Mouse (Mus musculus): ENCODE data around the gene Aldh9a1. TPM values are rescaled to one million over a fixed set of nuclear protein-coding genes. Genes with fewer than 3 reads are reported as not detected.
A peak's percentile ranks its signal among the peaks of the same experiment; 100 is the strongest.

Gene Aldh9a1
- polyA plus RNA-seq, 1 experiment from 2014 or later: 26.5 TPM

DNA sequence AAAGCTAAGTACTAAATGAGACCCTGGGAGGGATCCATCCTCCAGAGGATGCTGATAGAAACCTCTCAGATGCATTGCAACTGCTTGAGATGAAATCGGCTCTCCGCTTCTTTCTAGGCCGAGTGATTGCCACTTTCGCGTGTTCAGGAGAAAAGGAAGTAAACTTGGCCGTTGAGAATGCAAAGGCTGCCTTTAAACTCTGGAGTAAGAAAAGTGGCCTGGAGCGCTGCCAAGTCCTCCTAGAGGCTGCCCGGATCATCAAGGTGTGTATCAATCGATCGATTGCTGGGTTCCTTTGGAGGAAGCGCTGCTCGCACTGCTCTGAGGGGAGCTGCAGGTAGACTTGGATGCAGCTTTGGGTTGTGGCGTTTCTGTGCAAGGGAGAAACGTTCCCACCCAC is 2.6 kb downstream of the Aldh9a1 start:
- peaks cover 28% of the 10 kb centered on the region for H3K36me3 ChIP-seq (ENCODE audit: control insufficient read depth, insufficient read depth, low read length)
- H3K4me1 ChIP-seq (ENCODE audit: control insufficient read depth in 2 of 2, insufficient read depth in 2 of 2, low read length in 2 of 2): no peaks in the 10 kb centered on the region
- H3K27ac ChIP-seq (replicated peaks in 1 of 2; ENCODE audit: control insufficient read depth in 1 of 2, insufficient read depth in 1 of 2, low read depth in 2 of 2, low read length in 2 of 2): no peak overlapping the region
- no peaks in the 10 kb centered on the region for H3K9me3 ChIP-seq (ENCODE audit: control insufficient read depth, low read length)
- no peaks in the 10 kb centered on the region for H3K27me3 ChIP-seq (ENCODE audit: control insufficient read depth, insufficient read depth, low read length)
- 88% methylated on average over 14 of the region's 14 CpGs for WGBS
- no peak overlapping the region for H3K4me3 ChIP-seq (ENCODE audit: control insufficient read depth in 1 of 2, insufficient read depth in 1 of 2, low read depth in 1 of 2, low read length in 2 of 2)
- ATAC-seq (ENCODE audit: insufficient number of reproducible peaks, insufficient read depth, low FRiP score, low read depth): no peak
- no peak overlapping the region for H3K4me2 ChIP-seq (ENCODE audit: low read length)
- H3K9ac ChIP-seq (ENCODE audit: low read length): no peak overlapping the region

DNA sequence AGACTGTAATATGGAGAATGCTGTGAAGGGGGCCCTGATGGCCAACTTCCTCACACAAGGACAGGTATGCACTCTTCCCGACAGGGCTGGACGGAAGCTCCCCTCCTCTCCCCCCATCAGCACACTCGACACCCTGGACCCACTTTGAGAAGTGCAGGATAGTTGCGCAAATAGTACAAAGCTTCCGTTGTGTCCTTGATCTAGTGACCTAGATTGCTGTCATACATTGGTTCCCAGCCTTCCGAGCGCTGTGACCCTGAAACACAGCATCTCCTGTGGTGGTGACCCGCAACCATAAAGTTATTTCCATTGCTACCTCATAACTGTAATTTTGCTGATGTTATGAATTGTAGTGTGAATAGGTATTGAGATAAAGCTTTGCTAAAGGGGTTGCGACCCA is 7.6 kb downstream of the Aldh9a1 start:
- H3K4me1 ChIP-seq (ENCODE audit: control insufficient read depth in 2 of 2, insufficient read depth in 2 of 2, low read length in 2 of 2): no peaks in the 10 kb centered on the region

DNA sequence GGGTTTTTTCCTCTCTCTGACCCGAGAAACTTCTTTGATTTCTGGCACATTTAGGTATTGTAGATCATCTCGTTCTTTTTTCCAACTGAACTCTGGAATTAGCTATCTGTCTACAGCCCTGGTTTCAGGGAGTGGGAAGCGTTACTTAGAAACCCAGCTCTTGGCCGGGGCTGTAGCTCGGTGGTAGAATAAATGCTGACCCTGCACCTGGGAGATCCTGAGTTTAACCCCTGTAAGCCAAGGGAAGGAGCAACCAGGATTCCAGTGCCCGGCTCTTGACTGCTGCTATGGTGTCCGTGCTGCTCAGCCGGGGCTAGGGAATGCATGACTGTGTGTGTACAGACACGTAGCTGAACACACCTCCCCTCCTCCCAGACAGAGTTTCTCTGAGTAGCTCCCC is 8.9 kb downstream of the Aldh9a1 start:
- Histone ChIP-seq H3K4me1 (ENCODE audit: control insufficient read depth in 2 of 2, insufficient read depth in 2 of 2, low read length in 2 of 2) (no peaks in the 10 kb centered on the region), H3K27ac (replicated peaks in 1 of 2; ENCODE audit: control insufficient read depth in 1 of 2, insufficient read depth in 1 of 2, low read depth in 2 of 2, low read length in 2 of 2) (no peak overlapping the region), H3K36me3 (ENCODE audit: control insufficient read depth, insufficient read depth, low read length) (peaks cover 73% of the 10 kb centered on the region), H3K4me2 (ENCODE audit: low read length) (no peak overlapping the region), H3K4me3 (ENCODE audit: control insufficient read depth in 1 of 2, insufficient read depth in 1 of 2, low read depth in 1 of 2, low read length in 2 of 2) (no peak overlapping the region), H3K9ac (ENCODE audit: low read length) (no peak overlapping the region), H3K27me3 (ENCODE audit: control insufficient read depth, insufficient read depth, low read length) (no peaks in the 10 kb centered on the region), H3K9me3 (ENCODE audit: control insufficient read depth, low read length) (no peaks in the 10 kb centered on the region)
- no peak for ATAC-seq (ENCODE audit: insufficient number of reproducible peaks, insufficient read depth, low FRiP score, low read depth)
- WGBS: 87% methylated on average over 9 of the region's 9 CpGs

More for the DNA sequence above, 7.6 kb downstream of the Aldh9a1 start:
- Histone ChIP-seq H3K36me3 (ENCODE audit: control insufficient read depth, insufficient read depth, low read length) (peaks cover 63% of the 10 kb centered on the region), H3K4me3 (ENCODE audit: control insufficient read depth in 1 of 2, insufficient read depth in 1 of 2, low read depth in 1 of 2, low read length in 2 of 2) (no peak overlapping the region), H3K27me3 (ENCODE audit: control insufficient read depth, insufficient read depth, low read length) (no peaks in the 10 kb centered on the region), H3K4me2 (ENCODE audit: low read length) (no peak overlapping the region), H3K27ac (replicated peaks in 1 of 2; ENCODE audit: control insufficient read depth in 1 of 2, insufficient read depth in 1 of 2, low read depth in 2 of 2, low read length in 2 of 2) (no peak overlapping the region), H3K9ac (ENCODE audit: low read length) (no peak overlapping the region), H3K9me3 (ENCODE audit: control insufficient read depth, low read length) (no peaks in the 10 kb centered on the region)
- 88% methylated on average over 9 of the region's 9 CpGs for WGBS
- ATAC-seq (ENCODE audit: insufficient number of reproducible peaks, insufficient read depth, low FRiP score, low read depth): no peak

DNA sequence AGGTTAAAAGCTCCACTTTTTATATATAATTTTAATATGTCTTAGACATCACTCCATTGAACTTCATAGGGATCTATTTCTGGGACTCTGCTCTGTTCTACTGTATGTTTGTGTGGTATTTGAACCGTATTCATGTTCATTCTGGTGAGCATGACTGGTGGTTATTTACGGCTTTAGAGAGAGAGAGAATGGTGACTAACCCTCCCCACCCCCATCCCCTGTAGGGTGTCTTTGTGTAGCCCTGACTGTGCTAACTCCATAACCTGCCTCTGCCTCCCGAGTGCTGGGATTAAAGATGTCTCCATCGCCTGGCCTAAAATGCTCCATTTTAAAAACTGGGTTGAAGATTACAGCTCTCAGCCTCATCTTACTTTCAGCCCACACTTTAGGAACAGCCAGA is 10.5 kb downstream of the Aldh9a1 start:
- no peaks in the 10 kb centered on the region for H3K9me3 ChIP-seq (ENCODE audit: control insufficient read depth, low read length)
- no peak overlapping the region for H3K4me2 ChIP-seq (ENCODE audit: low read length)
- no peaks in the 10 kb centered on the region for H3K27me3 ChIP-seq (ENCODE audit: control insufficient read depth, insufficient read depth, low read length)
- H3K4me1 ChIP-seq (ENCODE audit: control insufficient read depth in 2 of 2, insufficient read depth in 2 of 2, low read length in 2 of 2): no peaks in the 10 kb centered on the region
- 90% methylated on average over 4 of the region's 4 CpGs for WGBS
- H3K27ac ChIP-seq (replicated peaks in 1 of 2; ENCODE audit: control insufficient read depth in 1 of 2, insufficient read depth in 1 of 2, low read depth in 2 of 2, low read length in 2 of 2): no peak overlapping the region
- no peak for ATAC-seq (ENCODE audit: insufficient number of reproducible peaks, insufficient read depth, low FRiP score, low read depth)
- H3K36me3 ChIP-seq (ENCODE audit: control insufficient read depth, insufficient read depth, low read length): peaks cover 60% of the 10 kb centered on the region
- no peak overlapping the region for H3K9ac ChIP-seq (ENCODE audit: low read length)
- H3K4me3 ChIP-seq (ENCODE audit: control insufficient read depth in 1 of 2, insufficient read depth in 1 of 2, low read depth in 1 of 2, low read length in 2 of 2): no peak overlapping the region

DNA sequence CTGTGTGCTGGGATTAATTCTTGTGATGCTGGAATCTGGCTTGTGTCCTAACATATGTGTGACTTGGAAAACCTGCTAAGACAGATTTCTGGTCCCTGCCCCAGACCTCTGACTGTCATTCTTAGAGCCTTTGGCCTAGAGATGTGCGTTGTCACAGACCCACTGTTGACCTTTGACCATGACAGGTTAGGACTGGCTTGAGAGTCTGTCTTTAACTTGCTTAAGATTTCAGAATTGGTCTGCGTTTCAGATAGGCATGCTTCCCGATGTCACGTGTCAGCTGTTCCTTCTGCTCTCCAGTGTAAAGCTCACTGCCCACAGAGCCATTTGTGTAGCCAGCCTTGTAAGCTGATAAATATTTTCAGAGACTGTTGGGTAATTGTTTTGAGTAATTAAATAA is 13.0 kb downstream of the Aldh9a1 start:
- no peak for ATAC-seq (ENCODE audit: insufficient number of reproducible peaks, insufficient read depth, low FRiP score, low read depth)
- Histone ChIP-seq H3K9ac (ENCODE audit: low read length) (no peak overlapping the region), H3K27me3 (ENCODE audit: control insufficient read depth, insufficient read depth, low read length) (no peaks in the 10 kb centered on the region), H3K9me3 (ENCODE audit: control insufficient read depth, low read length) (no peaks in the 10 kb centered on the region), H3K4me3 (ENCODE audit: control insufficient read depth in 1 of 2, insufficient read depth in 1 of 2, low read depth in 1 of 2, low read length in 2 of 2) (no peak overlapping the region), H3K27ac (replicated peaks in 1 of 2; ENCODE audit: control insufficient read depth in 1 of 2, insufficient read depth in 1 of 2, low read depth in 2 of 2, low read length in 2 of 2) (no peak overlapping the region), H3K4me1 (ENCODE audit: control insufficient read depth in 2 of 2, insufficient read depth in 2 of 2, low read length in 2 of 2) (no peaks in the 10 kb centered on the region), H3K4me2 (ENCODE audit: low read length) (no peak overlapping the region), H3K36me3 (ENCODE audit: control insufficient read depth, insufficient read depth, low read length) (peaks cover 64% of the 10 kb centered on the region)
- 82% methylated on average over 4 of the region's 4 CpGs for WGBS

DNA sequence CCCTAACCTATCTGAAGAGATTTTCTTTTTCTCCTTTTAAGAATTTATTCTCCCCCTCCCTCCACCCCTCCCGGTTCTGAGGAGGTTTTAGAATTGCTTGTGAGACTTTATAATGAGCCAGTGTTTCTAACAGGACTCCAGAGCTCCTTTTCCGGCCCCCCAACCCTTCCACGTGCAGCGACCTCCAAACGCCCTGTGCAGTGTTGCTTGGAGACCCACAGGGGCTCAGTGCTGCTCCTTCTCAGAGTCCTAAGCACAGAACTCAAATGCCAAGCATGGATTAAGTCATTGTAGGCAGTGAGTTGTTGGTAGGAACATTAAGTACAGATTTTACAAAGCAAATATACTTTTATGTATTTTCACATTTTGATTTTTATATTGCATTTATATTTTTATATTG is 13.5 kb downstream of the Aldh9a1 start:
- H3K4me3 ChIP-seq (ENCODE audit: control insufficient read depth in 1 of 2, insufficient read depth in 1 of 2, low read depth in 1 of 2, low read length in 2 of 2): no peak overlapping the region
- H3K36me3 ChIP-seq (ENCODE audit: control insufficient read depth, insufficient read depth, low read length): peaks cover 60% of the 10 kb centered on the region
- no peak overlapping the region for H3K27ac ChIP-seq (replicated peaks in 1 of 2; ENCODE audit: control insufficient read depth in 1 of 2, insufficient read depth in 1 of 2, low read depth in 2 of 2, low read length in 2 of 2)
- no peaks in the 10 kb centered on the region for H3K4me1 ChIP-seq (ENCODE audit: control insufficient read depth in 2 of 2, insufficient read depth in 2 of 2, low read length in 2 of 2)
- no peaks in the 10 kb centered on the region for H3K27me3 ChIP-seq (ENCODE audit: control insufficient read depth, insufficient read depth, low read length)
- no peak for ATAC-seq (ENCODE audit: insufficient number of reproducible peaks, insufficient read depth, low FRiP score, low read depth)
- H3K9ac ChIP-seq (ENCODE audit: low read length): no peak overlapping the region
- no peak overlapping the region for H3K4me2 ChIP-seq (ENCODE audit: low read length)
- WGBS: 56% methylated on average over 5 of the region's 5 CpGs
- no peaks in the 10 kb centered on the region for H3K9me3 ChIP-seq (ENCODE audit: control insufficient read depth, low read length)

DNA sequence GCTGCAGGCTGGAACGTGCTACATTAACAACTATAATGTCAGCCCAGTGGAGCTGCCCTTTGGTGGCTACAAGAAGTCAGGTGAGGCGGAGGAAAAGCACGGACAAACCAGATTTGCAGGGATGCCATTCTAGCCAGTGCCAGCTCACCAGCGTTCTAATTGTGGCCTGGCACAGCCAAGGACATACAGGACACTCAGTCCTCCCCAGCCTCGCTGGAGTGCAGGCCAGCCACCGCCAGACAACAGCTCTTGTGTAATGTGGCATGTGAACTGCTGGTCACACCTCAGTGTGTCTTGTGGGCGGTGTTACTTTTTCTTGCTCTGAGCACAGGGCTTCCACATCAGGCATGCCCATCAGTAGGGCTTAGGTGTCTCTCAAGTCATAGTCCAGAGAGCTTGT is 16.0 kb downstream of the Aldh9a1 start:
- Histone ChIP-seq H3K9me3 (ENCODE audit: control insufficient read depth, low read length) (no peaks in the 10 kb centered on the region), H3K9ac (ENCODE audit: low read length) (0 out of 2 replicates have a peak overlapping the region, but pooled peaks have one; percentile 38), H3K4me2 (ENCODE audit: low read length) (no peak overlapping the region), H3K27ac (replicated peaks in 1 of 2; ENCODE audit: control insufficient read depth in 1 of 2, insufficient read depth in 1 of 2, low read depth in 2 of 2, low read length in 2 of 2) (peak overlapping the region; percentile 14 to 64; a peak in 2 of 4 replicates), H3K4me3 (ENCODE audit: control insufficient read depth in 1 of 2, insufficient read depth in 1 of 2, low read depth in 1 of 2, low read length in 2 of 2) (no peak overlapping the region), H3K36me3 (ENCODE audit: control insufficient read depth, insufficient read depth, low read length) (peaks cover 54% of the 10 kb centered on the region), H3K4me1 (ENCODE audit: control insufficient read depth in 2 of 2, insufficient read depth in 2 of 2, low read length in 2 of 2) (no peaks in the 10 kb centered on the region), H3K27me3 (ENCODE audit: control insufficient read depth, insufficient read depth, low read length) (no peaks in the 10 kb centered on the region)
- 0 out of 2 replicates have a peak, but pooled peaks have one; percentile 26 for ATAC-seq (ENCODE audit: insufficient number of reproducible peaks, insufficient read depth, low FRiP score, low read depth)
- WGBS: 73% methylated on average over 7 of the region's 7 CpGs

DNA sequence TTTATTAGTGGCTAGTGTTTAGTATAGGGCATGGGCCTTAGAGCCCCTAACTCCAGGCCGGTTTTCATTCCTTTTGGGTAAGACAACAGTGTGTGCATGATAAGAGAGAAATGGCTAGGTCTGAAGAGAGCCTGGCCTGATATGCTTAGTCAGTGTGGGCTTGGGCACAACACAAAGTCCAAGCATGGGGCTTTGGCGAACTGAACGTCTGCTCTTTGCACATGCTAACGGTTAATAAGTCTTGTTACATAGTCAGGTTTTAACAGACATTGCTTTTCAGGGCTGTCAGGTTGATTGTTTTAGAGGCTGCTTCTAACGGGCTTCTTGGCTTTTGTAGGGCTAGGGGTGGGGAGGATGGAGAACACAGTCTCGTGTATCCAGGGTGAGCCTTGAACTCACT is 16.8 kb downstream of the Aldh9a1 start:
- WGBS: 88% methylated on average over 6 of the region's 6 CpGs

More for the DNA sequence above, 16.8 kb downstream of the Aldh9a1 start:
- no peaks in the 10 kb centered on the region for H3K9me3 ChIP-seq (ENCODE audit: control insufficient read depth, low read length)
- H3K9ac ChIP-seq (ENCODE audit: low read length): no peak overlapping the region
- H3K4me1 ChIP-seq (ENCODE audit: control insufficient read depth in 2 of 2, insufficient read depth in 2 of 2, low read length in 2 of 2): no peaks in the 10 kb centered on the region
- ATAC-seq (ENCODE audit: insufficient number of reproducible peaks, insufficient read depth, low FRiP score, low read depth): no peak
- H3K27ac ChIP-seq (replicated peaks in 1 of 2; ENCODE audit: control insufficient read depth in 1 of 2, insufficient read depth in 1 of 2, low read depth in 2 of 2, low read length in 2 of 2): no peak overlapping the region
- peaks cover 50% of the 10 kb centered on the region for H3K36me3 ChIP-seq (ENCODE audit: control insufficient read depth, insufficient read depth, low read length)
- no peaks in the 10 kb centered on the region for H3K27me3 ChIP-seq (ENCODE audit: control insufficient read depth, insufficient read depth, low read length)
- H3K4me3 ChIP-seq (ENCODE audit: control insufficient read depth in 1 of 2, insufficient read depth in 1 of 2, low read depth in 1 of 2, low read length in 2 of 2): no peak overlapping the region
- H3K4me2 ChIP-seq (ENCODE audit: low read length): no peak overlapping the region

Measured in heart, embryonic 14.5 days (tissue).